Mouse (Mus musculus) large intestine, adult 2 months (tissue): Measurements from ENCODE around the gene Pgr15l. TPM values are rescaled to one million over a fixed set of nuclear protein-coding genes. Genes with fewer than 3 reads are reported as not detected.

Experiments
- DNase-seq: peaks from one replicate; pipeline ENCODE4 v3.0.0-alpha.2; 2012; ENCODE audit warnings: low read depth, low spot score
- WGBS: fragments of 180-500 bp; shearing (Covaris S2); methylation state at CpG from one replicate; pipeline ENCODE4 v1.1.7; 2018; 5-methylcytosine and 5-hydroxymethylcytosine counted together
- polyA plus RNA-seq: library from polyadenylated mRNA; depleted of rRNA; stranded (reverse); fragments of >200 nt; gene quantifications from 2 replicates; pipeline ENCODE4 v1.2.3, GENCODE M21; 2012; rRNA removed

Pgr15l gene
- not detected in 2 replicates for polyA plus RNA-seq

GRCm38 (mm10) chrX:97072369-97072768 is at the start of gene Pgr15l:
Gene Pgr15l (plus strand): TSS chrX:97072596.
- WGBS = 32% methylated on average over 20 of the region's 20 CpGs
- no peak for DNase-seq

GRCm38 (mm10) chrX:97027540-97027939 is 44.9 kb upstream of the Pgr15l start:
- DNase-seq = no peak

GRCm38 (mm10) chrX:97069816-97070215 is 2.6 kb upstream of the Pgr15l start:
- WGBS = 21% methylated on average over 10 of the region's 11 CpGs
- DNase-seq = no peak
